Mouse (Mus musculus) kidney, adult 8-10 months (tissue): ENCODE results near the gene Siah3.
A peak's percentile ranks its signal among the peaks of the same experiment; 100 is the strongest.

ENCODE experiments used
- DNase-seq, 2 experiments: peaks; one replicate each; pipeline ENCODE4 v3.0.0; 2022

Siah3 gene

DNA sequence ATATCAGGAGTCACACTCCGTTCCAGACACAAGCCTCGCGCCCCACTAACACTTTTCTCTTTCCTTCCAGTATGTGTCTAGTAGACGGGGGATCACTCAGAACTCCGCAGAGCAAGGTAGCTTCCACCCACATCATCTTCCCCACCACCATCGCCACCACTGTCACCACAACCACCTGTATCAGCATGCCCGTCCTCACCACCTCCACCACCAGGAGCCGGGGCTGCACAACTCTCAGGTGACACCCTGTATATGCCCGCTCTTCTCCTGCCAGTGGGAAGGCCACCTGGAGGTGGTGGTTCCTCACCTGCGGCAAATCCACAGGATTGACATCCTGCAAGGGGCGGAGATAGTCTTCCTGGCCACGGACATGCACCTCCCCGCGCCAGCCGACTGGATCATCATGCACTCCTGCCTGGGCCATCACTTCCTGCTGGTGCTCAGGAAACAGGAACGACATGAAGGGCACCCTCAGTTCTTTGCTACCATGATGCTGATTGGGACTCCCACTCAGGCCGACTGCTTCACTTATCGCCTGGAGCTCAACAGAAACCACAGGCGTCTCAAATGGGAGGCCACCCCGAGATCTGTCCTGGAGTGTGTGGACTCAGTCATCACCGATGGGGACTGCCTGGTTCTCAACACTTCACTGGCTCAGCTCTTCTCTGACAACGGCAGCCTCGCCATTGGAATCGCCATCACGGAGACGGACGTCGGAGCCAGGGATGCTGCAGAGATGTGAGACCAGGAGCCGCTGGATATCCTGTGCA is 69.8 kb downstream of the Siah3 start:
- no peak for DNase-seq

- peak; percentile 82 to 83 for DNase-seq
Observed at GRCm38 (mm10) chr14:75527464-75528190, 71.8 kb downstream of the Siah3 start.

- DNase-seq, result no peak
Observed at GRCm38 (mm10) chr14:75530815-75531353, 75.1 kb downstream of the Siah3 start.

DNA sequence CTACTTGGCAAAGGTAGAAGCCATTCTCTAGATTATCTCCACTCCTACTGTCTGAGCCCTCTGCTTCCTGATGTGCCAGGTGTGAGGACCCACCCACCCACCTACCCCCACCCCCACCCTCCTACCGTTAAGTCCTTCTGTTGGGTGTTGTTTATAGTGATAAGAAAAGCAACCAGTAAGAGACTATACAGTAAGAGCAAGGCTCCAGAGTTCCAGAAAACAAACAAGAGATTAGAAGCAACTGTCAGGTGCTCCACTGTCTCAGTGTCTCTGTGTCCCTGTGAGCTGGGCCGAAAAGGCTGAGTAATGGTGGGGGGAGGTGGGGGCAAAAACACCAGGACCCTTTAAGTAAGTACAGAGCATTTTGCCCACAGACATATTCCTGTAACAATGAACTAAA is 83.4 kb downstream of the Siah3 start:
- no peak for DNase-seq

GRCm38 (mm10) chr14:75540216-75540995 is 84.6 kb downstream of the Siah3 start:
- peak; percentile 64 to 88 for DNase-seq

GRCm38 (mm10) chr14:75540996-75541350 is 85.2 kb downstream of the Siah3 start:
- no peak for DNase-seq

GRCm38 (mm10) chr14:75541731-75542130 is 85.9 kb downstream of the Siah3 start:
- DNase-seq, result no peak

GRCm38 (mm10) chr14:75561577-75562331 is 106.0 kb downstream of the Siah3 start:
- peak; percentile 14 to 22 for DNase-seq

DNA sequence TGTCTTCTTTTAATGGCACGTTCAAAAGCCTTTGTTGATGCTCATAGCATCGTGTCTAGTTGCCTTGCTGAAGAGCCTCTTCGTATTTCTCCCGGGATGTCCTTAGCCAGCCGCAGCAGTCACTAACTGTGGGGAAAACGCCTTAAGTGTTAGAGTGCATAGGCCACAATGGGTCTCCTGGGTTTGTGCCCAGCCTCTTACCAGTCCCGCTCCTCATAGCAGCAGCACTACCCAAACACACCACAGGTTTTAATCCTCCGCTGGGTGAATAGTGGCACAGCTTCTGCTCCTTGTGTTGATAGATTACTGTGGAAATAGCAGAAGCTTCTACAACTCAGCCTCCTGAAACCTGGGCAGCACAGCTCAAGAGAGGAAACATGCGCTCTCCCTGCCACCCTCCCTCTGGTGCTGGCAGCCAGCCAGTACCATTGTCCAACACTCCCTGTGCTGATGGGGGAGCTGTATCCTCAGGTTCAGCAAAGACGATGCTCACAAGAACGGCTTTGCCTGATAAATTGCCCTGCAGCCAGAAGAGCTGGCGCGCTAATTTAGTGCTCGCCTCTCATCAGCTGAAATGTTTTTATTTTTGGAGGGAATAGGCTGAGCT is 109.9 kb downstream of the Siah3 start:
- peak; percentile 52 for DNase-seq

DNA sequence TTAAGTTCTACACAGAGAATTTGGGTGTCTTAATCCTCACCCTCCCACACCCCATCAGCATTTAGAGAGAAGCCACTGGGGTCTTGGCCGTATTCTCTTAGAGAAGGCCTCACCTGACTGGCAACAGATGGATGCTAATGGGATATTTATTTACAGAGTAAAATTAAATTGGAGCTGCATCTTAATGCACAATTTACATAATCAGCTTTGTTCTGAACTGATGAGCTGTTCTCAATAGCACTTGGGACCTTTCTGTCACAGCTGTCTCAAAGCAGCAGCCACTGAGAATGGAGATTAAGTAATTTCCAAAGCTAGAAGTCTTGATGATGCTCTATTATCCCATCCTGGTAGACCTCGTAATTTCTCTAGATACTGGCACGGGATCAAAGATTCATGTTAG is 110.5 kb downstream of the Siah3 start:
- DNase-seq, result no peak

DNA sequence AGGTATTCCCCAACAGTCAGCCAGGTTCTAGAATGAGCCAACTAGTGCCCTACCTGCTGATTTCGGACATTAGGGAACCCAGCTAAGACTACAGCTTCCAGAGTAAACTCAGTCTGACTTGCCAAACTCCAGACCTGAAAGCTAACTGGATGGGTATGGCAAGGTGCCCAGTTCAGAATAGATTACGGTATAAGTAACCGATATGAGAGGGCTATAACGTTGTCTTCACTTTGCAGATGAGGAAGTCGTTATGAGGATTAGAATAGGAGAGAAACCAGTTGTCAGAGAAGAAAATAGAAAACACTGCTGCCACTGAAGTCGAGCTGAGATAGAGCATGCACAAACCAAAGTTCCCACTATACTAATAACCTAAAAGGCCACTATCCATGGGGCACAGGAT is 123.2 kb downstream of the Siah3 start:
- no peak for DNase-seq
